Mouse (Mus musculus): ENCODE data around the gene Ctns.

Ctns gene

DNA sequence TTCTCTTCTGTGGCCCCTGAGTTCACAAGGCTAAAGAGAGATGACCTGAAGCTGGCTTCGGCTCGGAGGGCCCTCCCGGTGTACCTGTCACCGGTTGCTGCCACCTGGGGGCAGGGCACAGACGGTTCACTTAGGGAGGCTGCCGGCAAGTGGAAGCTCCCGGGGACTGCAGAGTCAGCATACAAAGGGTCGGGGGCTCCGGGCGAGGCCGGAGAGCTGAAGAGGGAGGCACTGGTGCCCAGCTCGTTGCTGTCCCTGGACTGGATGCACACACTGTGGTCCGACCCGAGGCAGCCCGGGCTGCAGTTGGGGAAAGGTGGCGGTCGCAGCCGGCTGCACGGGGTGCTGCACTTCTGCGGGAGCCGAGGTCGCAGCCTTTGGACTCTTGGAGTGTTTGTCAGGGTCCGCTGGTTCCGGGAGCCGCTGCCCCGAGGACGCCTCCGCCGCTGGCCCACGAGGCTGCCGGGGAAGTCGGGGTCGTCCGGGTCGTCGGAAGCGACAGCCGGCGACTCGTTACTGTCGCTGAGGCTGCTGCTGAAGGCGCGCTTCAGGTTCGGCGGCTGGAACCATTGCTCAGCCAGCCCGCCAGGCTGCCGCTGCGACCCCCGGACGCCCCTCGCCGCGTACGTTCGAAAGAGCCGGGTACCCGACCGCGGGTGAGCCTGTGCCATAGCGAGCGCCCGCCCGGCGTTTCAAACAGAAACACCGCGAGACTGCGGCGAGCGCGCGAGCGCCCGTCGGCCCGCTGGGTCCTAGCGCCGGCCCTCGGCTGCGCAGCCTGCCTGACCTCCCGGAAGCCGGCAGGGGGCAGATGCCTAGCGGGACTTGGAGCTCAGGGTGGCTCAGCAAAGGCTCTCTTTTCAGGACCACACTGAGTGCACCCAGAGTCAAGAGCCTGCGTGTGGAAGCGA, 61.0 kb downstream of the Ctns start, which contains the start of gene Haspin:
Gene Haspin (minus strand): TSS at position 704 of the 911 bp plus-strand sequence.
- WGBS, result under 1% methylated on average over 84 of the region's 84 CpGs

DNA sequence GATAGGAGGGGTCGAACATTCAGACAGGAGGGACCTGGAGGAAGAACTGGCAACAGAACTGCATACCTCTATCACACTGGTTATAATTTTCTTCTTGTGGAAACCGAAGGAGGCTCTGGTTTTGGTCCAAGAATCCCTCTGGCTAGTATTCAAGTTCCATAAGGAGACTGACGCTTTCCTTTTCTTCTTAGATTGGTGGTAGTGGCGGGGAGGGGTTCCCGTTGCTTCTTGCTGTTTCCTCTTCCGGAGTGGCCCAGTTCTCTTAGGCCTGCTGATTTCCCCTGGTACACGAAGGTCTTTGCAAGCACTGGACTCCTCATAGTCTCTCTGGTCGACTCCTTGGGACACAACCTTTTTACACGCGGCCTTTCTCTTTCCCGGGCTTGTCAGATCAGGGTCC, 61.7 kb downstream of the Ctns start:
- WGBS, result 16% methylated on average over 11 of the region's 11 CpGs

DNA sequence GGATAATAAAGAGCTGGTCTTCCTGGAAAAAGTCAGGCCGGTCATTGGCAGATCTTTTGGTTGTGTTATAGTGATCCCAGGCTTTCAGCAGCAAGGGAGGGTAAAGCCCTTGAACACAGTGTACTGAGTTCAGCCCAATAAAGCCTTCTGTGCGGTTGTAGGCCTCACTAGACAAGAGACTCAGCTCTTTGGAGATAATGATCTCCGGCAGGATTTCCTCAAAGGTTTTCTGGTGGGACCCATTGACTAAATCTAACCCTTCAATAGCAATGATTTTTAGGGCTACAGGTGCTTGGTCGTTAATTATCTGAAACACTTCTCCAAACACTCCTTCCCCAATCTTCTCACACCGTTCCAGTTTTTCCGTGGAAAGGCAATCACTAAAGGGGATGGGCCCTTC, 62.3 kb downstream of the Ctns start:
- WGBS, result 77% methylated on average over 6 of the region's 6 CpGs

DNA sequence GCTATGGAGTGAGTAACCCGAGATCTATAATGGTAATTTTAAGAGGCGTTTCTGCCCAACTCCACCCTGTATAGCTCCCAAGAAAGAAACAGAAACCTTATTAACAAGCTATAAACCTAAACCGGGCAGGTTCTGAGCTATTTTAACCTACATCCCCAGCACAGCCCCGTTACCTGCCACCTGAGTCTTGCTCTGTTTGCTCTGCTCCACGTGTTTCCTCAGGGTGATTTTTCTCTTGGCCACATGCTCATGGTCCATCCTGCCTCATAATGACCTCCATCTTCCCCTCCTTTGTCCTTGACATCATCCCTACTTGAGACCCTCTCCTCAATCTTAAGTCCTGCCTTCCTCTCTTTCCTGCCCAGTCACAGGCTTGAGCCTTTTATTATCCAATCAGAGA, 64.6 kb downstream of the Ctns start:
- 88% methylated on average over 5 of the region's 5 CpGs for WGBS

Data from cerebral cortex, adult 2 months (tissue).